Mouse (Mus musculus) spleen, postnatal 36 days (tissue): ENCODE measurements at regions not wholly inside any gene's neighbourhood (a gene's known extent, or its start where the extent isn't known, plus 50 kb on each side); places are given as distances from the start of the nearest gene placed in this dataset.

Experiments used
- DNase-seq, 2 experiments: peaks; one replicate each; pipeline ENCODE4 v3.0.0; 2022; ENCODE audit warnings: low spot score in 2 of 2, mixed read lengths in 1 of 2

DNA sequence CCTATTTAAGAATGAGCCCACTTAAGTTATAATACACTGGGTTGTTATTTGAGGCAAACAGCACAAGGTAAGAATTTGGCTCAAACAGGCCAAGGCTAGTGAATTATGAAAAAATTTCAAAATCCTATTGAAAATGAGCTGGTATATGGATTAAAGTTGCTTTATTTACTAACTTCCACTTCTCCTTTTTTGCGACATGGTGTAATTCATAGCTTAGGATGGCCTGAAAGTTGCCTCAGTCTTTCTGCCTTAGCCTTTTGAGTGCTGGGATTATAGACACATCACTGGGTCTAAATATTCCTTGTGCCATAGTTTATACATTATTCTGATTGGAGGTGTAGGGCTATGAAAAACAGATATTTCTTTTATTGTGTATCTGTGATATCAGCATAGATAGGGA, 81.9 kb downstream of the Edem1 start:
- DNase-seq = no peak

DNA sequence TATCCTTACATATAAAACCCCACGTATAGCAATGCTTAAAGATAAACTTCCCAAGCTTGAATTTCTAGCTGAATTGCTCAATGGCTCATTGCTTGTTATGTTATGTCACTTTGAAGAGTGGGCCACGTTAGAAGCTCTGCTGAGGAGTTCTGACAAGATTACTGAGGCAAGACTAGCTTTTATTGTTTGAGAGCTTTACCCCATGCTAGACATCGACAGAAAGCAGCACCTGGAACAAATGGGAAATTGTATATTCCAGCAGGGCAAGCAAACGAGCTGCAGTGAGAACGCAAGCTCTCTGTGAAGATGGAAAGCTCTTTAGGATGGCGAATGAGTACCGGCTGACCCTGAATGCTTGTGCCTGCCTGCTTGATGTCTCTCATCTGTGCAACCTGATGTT, 84.1 kb downstream of the Edem1 start:
- no peak for DNase-seq

DNA sequence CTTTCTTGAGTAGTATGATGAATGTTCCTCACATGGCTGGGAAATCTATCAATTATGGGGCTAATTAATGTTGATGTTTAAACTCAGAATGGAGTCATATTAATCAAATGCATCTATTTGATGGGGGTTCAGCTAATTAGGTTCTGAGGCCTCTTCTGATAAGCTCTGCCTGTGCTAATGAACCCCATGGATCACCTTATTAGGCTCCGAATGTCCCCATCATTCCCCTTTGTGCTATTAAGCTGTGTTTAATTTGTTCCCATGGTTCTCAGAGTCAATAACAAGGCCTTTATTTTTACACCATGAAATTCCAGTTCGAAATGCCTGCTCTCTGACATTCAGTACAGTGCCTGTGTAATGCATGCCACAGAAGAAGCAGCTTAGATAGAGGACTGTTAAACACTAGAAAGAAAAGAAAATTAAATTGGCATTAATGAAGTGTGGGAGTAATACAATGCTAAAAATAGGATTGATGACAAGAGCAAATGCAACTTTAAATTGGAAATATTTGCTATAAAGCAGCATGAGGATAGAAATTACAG, 91.0 kb downstream of the Edem1 start:
- DNase-seq = no peak

DNA sequence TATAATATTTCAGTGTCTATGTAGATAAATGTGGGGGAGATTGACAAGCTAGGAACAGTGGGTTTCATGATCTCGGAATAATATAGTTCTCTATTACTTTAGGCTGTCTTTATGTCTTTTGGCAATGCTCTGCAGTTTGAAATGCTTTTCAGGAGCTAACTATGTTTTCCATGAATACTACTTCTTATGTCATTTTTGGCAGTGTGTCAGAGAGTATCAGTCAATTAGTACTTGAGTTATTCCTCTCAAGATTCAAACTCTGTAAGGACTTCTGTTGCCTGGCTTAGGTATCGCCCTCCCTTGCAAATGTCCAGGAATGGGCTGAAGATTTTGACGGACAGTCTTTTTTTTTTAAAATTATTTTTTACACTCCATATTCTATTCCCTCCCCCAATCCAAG, 92.7 kb downstream of the Edem1 start:
- no peak for DNase-seq

DNA sequence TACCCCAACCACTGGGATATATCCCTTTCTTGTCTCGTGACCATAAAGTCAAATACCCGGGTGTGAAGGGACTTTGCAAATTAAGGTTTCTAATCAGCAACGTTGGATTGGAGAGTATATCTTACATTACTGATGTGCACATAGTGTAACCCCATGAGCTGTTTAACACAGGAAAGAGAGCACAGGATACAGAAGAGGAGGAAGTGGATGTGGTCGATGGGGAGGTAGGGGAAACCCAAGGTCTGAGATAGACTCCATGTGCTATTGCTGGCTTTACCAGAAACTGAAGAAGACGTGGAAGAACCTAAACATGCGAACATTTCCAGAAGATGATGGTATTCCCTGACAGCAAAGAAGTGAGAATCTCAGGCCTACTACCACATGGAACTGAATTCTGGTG, 94.1 kb downstream of the Edem1 start:
- DNase-seq = peak in 1 of 2 experiments; percentile 7

DNA sequence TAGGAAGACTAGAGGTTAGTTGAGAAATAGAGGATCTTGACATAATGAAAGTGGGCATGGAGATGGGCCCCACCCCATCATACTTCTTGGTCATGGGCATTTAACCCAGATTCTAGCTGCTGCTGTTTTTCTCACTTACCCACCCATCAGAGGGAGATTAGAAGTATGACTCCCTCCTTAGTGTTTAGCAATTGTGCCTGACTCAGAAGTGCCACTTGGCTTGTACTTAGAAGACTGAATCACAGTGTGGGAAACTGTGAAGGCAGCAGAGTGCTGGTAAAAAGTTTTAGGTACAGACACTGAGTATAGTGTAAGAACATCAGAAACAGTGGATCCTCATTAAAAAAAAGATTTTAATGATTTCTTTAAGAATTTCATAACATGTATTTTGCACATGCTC, 100.5 kb downstream of the Edem1 start:
- DNase-seq = no peak

DNA sequence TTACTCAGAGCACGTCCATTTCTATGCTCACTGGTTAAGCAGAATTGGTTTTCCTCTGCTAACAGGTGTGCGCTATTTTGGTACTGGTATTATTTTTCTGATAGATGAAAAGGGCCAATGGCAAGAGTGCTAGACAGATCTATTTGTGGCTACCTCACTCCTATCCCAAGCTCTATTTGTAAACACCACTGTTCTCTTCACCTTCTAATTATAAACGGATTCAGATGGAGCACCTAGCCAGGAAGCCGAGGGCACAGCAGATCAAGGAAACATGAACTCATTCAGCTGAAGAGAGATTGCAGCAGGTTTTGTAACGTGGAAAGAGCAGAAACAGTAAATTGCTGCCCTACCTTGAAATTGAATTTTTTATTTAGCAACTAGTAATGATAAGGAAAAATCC, 110.2 kb downstream of the Edem1 start:
- no peak for DNase-seq

DNA sequence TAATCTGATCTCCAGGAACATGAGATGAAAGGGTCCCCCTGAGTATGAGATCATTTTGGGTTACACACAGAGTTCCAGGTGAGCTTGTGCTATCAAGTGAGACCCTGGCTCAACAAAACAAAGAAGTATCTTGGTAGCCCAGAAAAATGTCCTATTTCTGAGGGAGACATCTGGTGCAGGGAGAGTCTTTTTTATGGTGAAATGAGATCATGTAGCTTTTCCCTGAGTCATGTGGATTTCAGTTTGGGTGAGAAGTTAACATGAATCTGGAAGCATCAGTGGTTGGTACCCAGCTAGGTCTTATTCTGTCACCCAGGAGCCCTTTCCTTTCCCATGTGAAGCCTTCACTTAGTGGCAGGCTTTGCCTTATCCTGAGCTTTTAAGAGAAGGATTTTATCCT, 113.8 kb downstream of the Edem1 start:
- DNase-seq = no peak

DNA sequence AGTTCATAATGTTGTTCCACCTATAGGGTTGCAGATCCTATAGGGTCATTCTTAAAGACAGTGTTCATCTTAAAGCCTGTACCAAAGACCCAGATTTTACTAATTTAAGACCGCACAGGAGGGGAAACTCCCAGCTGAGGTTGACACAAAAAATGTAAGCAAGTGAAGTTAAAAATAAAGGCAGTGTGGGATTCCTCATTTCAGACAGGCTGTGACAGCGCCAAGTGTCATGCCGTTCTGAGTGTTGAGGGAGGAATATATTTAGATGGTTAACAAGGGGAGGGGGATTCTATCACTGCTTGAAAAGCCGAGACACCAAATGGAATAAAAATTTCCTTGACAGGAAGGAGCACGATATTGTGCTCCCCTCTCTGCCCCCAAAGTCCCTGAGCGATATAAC, 123.9 kb downstream of the Edem1 start:
- no peak for DNase-seq

DNA sequence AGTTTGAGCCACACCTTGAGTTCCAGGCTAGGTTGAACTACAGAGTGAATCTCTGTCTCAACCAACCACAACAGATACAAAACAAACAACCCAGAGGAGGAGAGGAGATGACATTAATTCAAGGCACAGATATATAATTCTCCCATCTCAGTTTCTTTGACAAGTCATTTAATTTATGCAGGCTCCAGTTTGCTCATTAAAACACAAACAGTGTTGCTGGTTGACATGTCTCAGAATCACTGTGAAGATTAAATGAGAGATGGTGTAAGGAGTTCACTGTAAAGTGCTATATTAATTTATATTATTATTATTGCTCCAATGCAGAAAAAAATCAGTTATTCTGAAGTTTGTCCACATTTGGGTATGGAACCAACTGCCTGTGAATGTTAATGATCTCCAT, 134.4 kb downstream of the Edem1 start:
- DNase-seq = no peak

DNA sequence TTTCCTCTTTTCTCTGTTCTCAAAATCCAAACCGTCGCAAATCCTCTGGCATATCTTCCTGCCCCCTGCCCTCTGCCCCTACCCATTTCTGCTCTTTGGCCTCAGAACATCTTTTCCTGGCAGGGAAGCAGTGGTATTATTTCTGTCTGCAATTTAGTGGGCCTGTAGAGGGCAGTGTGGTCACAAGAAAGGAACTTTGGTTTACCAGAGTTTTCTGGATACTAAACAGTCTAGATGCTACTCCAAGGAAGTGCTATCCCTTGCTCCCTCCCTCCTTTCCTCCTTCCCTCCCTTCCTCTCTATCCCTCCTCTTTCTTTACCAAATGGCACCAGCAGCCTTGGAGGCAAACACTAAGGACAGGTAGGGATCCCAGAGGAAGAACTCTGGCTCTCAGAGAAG, 134.9 kb downstream of the Edem1 start:
- no peak for DNase-seq

DNA sequence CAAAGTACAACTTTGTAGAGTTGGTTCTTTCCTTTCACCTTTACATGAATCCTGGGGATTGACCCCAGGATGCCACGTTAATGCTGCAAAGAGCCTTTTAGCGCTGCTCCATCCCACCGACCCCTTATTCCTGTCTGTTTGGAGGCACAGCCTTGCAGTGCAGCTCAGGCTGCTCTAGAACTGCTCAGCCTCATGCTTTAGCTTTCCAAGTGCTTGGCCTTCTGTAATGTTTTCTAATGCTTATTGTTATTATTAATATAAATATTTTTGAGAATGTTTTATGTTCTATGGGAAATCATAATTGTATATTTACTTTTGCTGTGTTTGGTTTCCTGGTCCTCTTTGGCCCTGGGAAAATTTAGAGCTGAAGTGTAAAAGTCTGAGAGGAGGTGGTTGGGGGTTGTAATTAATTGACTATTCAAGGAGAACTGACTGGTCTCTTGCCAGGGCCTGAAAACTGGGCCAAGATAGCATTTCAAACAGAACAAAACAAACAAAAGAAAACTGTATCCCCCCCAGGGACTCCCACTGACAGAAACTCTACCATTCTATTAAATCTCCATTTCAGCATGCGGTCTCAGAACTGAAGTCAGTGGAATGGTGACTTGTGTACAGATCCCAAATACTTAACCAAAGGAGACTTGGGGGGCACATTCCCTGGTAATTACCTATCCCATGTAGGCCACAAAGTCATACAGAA, 141.2 kb downstream of the Edem1 start:
- no peak for DNase-seq

DNA sequence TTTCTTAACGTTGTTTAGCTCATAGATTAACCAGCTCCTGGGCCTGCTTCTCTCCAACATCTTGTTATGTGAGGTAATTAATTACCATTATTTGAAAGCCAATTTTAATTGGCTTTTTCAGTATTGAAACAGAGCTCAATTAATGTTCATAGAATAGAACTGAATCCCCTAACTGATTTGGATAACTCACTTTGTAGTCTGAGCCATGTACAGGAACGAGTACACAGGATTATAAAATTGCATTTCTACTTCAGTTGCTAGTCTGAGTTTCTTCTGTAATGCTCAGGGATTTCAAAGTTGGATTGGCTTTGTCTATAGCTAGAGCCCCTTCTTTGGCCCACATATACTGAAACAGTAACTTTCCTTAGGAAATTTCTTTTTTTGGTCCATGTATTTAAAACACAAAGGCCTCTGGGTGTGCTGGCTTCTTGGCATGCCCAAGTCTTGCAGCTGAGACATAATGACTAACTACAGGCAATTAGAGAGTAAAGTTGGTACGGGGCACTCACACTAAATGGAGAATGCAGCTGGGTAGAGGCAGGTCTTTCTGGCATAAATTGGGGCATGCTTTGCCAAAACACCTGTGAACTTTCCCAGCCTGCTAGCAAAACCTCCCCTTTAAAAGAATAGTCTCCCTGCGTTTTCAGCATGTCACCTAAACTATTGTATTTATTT, 143.1 kb downstream of the Edem1 start:
- no peak for DNase-seq

DNA sequence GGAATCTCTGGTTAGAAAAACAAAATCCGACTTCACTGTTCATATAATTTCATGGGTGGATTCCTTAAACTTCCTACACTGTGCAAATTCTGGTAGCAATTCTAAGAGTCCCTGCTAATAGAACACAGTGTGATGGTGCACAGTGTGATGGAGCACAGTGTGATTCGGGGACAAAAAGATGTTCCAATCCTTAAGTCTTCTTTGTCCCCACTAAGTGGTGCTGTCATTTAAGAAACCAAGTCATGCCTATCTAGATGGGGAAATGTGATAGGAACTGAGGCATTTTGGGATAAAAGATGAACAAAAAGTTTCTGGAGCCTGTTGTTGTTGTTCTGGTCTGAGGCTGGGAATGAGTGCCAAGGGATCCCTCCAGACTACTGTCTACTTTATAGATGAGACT, 145.3 kb downstream of the Edem1 start:
- no peak for DNase-seq

DNA sequence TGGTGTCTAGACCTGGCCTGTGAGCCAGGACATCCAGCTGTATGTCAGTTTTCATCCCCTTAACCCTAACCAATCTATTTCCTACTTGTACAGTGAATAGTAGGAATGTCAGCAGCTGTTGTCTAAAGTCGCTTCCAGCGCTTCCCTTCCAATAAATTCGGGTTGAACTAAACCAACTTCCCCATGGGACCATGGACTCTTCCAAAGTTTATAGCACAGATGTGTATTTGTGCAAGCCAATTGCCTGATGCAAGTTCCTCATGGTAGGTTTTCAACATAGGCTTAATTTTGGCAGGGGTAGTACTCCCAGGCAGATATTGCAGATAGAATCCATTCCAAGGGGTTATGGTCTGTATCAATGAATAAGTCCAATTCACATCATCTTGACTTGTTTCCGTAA, 161.1 kb downstream of the Edem1 start:
- no peak for DNase-seq

DNA sequence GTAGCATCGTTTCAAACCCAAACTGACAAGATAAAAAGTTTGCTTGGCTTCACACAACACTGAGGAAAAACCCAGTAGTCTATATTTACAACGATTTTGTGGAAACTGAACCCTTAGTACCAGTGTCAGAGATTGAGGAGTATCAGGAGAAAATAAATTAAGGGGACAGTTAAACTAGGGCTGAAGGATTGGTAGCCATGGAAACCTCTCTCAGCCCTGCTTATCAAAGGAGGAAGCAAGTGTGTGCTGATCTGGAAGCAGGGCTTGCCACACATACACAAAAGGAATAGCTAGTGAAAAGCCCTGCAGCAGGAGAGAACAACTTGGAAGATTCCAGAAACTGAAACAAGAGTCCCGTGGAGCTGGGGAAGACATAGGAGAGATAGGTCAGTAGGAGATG, 165.3 kb downstream of the Edem1 start:
- DNase-seq = no peak

DNA sequence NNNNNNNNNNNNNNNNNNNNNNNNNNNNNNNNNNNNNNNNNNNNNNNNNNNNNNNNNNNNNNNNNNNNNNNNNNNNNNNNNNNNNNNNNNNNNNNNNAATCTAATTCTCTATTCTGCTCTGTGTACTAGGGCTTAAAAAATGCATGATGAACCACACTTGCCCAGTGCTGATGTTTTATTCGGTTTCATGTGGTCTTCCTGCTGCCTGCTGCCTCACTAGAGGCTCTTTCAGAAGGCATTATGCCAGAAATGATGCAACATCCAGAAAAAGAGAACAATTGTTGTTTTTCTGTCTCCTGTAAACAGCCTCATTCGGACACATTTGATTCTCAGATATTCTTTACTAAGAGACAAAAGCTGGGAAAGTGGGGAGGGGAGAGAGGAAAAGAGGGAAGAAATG, 176.0 kb downstream of the Edem1 start:
- no peak for DNase-seq

DNA sequence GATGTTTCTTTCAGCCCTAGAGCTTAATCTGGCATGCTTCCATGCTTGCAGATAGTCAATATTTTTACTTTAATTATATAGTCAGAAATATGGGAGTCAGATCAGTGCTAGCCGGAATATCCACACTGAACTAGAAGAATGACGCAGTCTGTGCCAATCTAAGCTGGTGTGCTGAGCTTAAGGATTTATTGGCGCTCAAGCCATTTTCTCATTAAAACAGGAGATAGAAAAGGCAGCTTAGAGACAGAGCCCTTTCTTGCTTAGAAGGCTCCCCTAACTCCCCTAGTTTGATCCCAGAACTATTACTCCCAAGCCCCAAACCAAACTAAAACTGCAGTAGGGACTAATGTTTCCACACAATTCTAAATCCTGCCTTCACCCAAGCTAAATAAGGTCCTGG, 180.9 kb downstream of the Edem1 start:
- no peak for DNase-seq

DNA sequence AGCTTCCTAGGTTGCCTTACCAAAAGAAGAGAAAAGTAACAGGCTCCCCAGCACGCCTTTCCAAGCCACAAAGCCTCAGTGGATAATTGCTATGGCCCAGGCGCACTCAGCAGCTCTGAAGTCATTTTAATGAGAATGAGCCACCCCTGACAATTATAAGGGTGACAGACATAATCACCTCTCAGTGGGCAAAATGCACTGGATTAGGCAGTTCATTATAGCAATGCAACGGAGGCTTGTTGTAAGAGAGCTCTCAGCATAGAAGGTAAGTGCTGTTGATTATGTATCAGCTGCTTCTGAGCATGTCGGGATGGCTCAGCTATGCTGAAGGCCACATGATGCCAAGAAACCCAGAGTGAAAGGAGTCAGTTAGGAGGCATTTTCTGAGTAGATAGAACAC, 181.4 kb downstream of the Edem1 start:
- DNase-seq = no peak

DNA sequence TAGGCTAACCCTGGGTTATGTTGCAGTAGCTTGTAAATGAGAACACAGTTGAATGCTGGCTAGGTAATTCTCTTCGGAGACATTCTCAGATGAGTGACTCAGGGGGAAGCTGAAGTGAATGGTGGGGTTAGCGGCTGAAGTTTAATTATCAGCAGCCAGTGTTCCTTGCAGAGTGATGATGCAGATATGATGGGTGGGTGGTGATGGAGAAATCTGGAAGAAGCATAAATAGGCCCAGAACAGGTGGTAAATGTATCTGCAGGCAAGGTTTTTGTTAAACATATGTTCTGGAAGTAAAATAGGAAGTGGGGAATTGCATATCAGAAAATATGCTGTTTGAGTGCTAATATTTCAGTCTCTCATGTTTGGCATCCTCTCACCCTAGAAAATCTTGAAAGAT, 191.3 kb downstream of the Edem1 start:
- no peak for DNase-seq
